Mouse (Mus musculus): Measurements from ENCODE around the gene Aldh8a1. TPM values are rescaled to one million over a fixed set of nuclear protein-coding genes. Genes with fewer than 3 reads are reported as not detected.

Gene Aldh8a1
- polyA plus RNA-seq, 1 experiment, result not detected

DNA sequence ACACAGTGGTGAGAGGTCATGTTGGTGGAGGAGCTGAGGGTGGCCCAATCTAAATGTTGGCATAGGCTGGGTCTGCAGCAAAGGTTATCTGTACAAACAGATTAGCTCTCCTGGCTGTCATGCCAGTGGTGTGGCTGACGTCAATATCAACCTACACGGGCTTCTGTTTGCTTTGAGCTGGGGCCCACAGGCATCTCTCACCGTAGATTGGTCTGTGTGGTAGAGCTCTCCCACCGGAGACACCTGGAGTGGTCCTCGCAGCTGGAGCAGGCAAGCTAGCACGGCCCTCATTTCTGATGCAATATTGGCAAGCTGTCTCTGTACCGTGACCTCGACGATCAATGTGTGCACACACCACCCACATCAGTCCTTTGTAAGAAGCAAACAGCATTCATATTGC, 67.3 kb downstream of the Aldh8a1 start:
- H3ac ChIP-seq (ENCODE audit: control insufficient read depth, insufficient read length, low read depth), result no peak overlapping the region
- no peak overlapping the region for H3K4me3 ChIP-seq (ENCODE audit: insufficient read depth, poor library complexity, severe bottlenecking)
- H3K27me3 ChIP-seq (ENCODE audit: control insufficient read depth, insufficient read depth, insufficient read length), result no peaks in the 10 kb centered on the region
- H3K79me2 ChIP-seq (ENCODE audit: control insufficient read depth, insufficient read depth), result no peaks in the 10 kb centered on the region
- H3K36me3 ChIP-seq (ENCODE audit: control insufficient read depth, insufficient read depth), result no peaks in the 10 kb centered on the region
- no peak for TF ChIP-seq MYOD1 (IDR thresholded peaks at IDR 0.05; ENCODE audit: control insufficient read depth, insufficient read length, low read depth)
- no peak for TF ChIP-seq USF1 (IDR thresholded peaks at IDR 0.05; ENCODE audit: low read depth)
- TF ChIP-seq FOSL1 (IDR thresholded peaks at IDR 0.05; ENCODE audit: insufficient read depth, low read length, poor library complexity, severe bottlenecking), result no peak
- TF ChIP-seq CEBPB (IDR thresholded peaks at IDR 0.05; ENCODE audit: low read depth), result no peak
- TF ChIP-seq CTCF (IDR thresholded peaks at IDR 0.05; ENCODE audit: control insufficient read depth, insufficient read depth, insufficient read length), result no peak
- TF ChIP-seq MYOG (IDR thresholded peaks at IDR 0.05; ENCODE audit: control insufficient read depth, extremely low read depth, insufficient read length), result no peak
- no peak for TF ChIP-seq MAX (IDR thresholded peaks at IDR 0.05)
- H3K79me3 ChIP-seq (ENCODE audit: low read depth), result no peaks in the 10 kb centered on the region

Other genes starting within 250 kb of the Aldh8a1 start
- 0.47 TPM for gene Myb, start 216.3 kb upstream of the Aldh8a1 start, polyA plus RNA-seq (2012; fragmentation: generic; extraction: Trizol)
- 42.7 TPM for gene Hbs1l, start 81.3 kb upstream of the Aldh8a1 start, polyA plus RNA-seq (2012; fragmentation: generic; extraction: Trizol)
- not detected for gene 1700020N01Rik, start 215.9 kb downstream of the Aldh8a1 start, polyA plus RNA-seq (2012; fragmentation: generic; extraction: Trizol)